Mouse (Mus musculus) lung, adult 2 months (tissue): Measurements from ENCODE around the gene Zzef1.
"Not testable (repeated sequence)": the region's sequence is repeated elsewhere in the genome, so short reads cannot be mapped to it uniquely, and the experiment has no call there.

Experiments
- CTCF ChIP-seq: fragments of 200-500 bp; IDR thresholded peaks from 2 replicates; pipeline ENCODE4 v1.5.1; 2011; ENCODE audit warnings: mild to moderate bottlenecking, low read length, control low read depth; ENCODE audit not compliant: insufficient read depth
- POLR2A ChIP-seq: fragments of 200-500 bp; IDR thresholded peaks from 2 replicates; pipeline ENCODE4 v1.6.1; 2011; ENCODE audit warnings: low read depth, mild to moderate bottlenecking, control low read depth, low read length, borderline replicate concordance; ENCODE audit errors: extremely low read depth

DNA sequence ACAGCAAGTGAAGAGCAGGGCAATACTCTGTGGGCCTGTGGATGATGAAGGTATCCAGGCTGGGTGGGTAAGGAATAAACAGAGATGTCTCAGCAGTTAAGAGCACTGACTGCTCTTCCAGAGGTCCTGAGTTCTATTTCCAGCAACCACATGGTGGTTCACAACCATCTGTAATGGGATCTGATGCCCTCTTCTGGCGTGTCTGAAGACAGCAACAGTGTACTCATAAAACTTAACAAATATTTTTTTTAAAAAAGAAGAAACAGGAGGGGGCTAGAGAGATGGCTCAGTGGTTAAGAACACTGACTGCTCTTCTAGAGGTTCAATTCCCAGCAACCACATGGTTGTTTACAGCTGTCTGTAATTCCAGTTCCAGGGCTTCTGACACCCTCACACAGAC lies 23.4 kb upstream of the Zzef1 start:
- not testable (repeated sequence) for TF ChIP-seq POLR2A, CTCF
